Mouse (Mus musculus) heart, postnatal 14 days (tissue): ENCODE measurements at regions not wholly inside any gene's neighbourhood (a gene's known extent, or its start where the extent isn't known, plus 50 kb on each side); places are given as distances from the start of the nearest gene placed in this dataset.

Experiments
- DNase-seq, 2 experiments: peaks; one replicate each; pipeline ENCODE4 v3.0.0; 2021 to 2022
- intact Hi-C: fragments of 180-260 bp; cut with DNase I; formaldehyde crosslinking; loops from one replicate; pipeline ENCODE4 v1.15.1; 2025

GRCm38 (mm10) chr2:128507591-128508243 is 83.3 kb upstream of the Spdye4c start:
- peak; percentile 62 to 64 for DNase-seq
- intact Hi-C loops = loop anchor here (5.0 kb wide), 1 partner anchor 75 kb away; no protein-coding TSS in a partner anchor

- no peak for DNase-seq
- intact Hi-C loops = loop anchor here (5.0 kb wide), 1 partner anchor 76 kb away; no protein-coding TSS in a partner anchor
Measured at GRCm38 (mm10) chr2:128508244-128508605, 82.8 kb upstream of the Spdye4c start.

GRCm38 (mm10) chr2:128511291-128511690 is 79.7 kb upstream of the Spdye4c start:
- DNase-seq = no peak
- intact Hi-C loops = no loop called here

- intact Hi-C loops = no loop called here
- DNase-seq = no peak
Measured at GRCm38 (mm10) chr2:128512852-128513251, 78.2 kb upstream of the Spdye4c start.

GRCm38 (mm10) chr2:128514463-128515290 is 76.3 kb upstream of the Spdye4c start:
- intact Hi-C loops = no loop called here
- no peak for DNase-seq

GRCm38 (mm10) chr2:128515701-128516100 is 75.3 kb upstream of the Spdye4c start:
- no peak for DNase-seq
- intact Hi-C loops = no loop called here

- no peak for DNase-seq
- intact Hi-C loops = no loop called here
Measured at GRCm38 (mm10) chr2:128516694-128517093, 74.3 kb upstream of the Spdye4c start.

GRCm38 (mm10) chr2:128518142-128518541 is 72.9 kb upstream of the Spdye4c start:
- intact Hi-C loops = no loop called here
- DNase-seq = no peak

GRCm38 (mm10) chr2:128521701-128522443 is 69.1 kb upstream of the Spdye4c start:
- DNase-seq = no peak
- intact Hi-C loops = no loop called here

GRCm38 (mm10) chr2:128523425-128524108 is 67.4 kb upstream of the Spdye4c start:
- intact Hi-C loops = no loop called here
- peak in 1 of 2 experiments; percentile 28 for DNase-seq

GRCm38 (mm10) chr2:128526100-128526499 is 64.9 kb upstream of the Spdye4c start:
- DNase-seq = no peak
- intact Hi-C loops = no loop called here

GRCm38 (mm10) chr2:128526883-128527344 is 64.1 kb upstream of the Spdye4c start:
- intact Hi-C loops = no loop called here
- DNase-seq = no peak

- intact Hi-C loops = no loop called here
- no peak for DNase-seq
Measured at GRCm38 (mm10) chr2:128536294-128536693, 54.7 kb upstream of the Spdye4c start.

GRCm38 (mm10) chr2:128537425-128537824 is 53.6 kb upstream of the Spdye4c start:
- intact Hi-C loops = no loop called here
- no peak for DNase-seq

- peak in 1 of 2 experiments; percentile 28 for DNase-seq
- intact Hi-C loops = no loop called here
Measured at GRCm38 (mm10) chr2:128538736-128539135, 52.3 kb upstream of the Spdye4c start.
